ENCODE assay signal across 1 mouse cellular context in the genomic region with DNA sequence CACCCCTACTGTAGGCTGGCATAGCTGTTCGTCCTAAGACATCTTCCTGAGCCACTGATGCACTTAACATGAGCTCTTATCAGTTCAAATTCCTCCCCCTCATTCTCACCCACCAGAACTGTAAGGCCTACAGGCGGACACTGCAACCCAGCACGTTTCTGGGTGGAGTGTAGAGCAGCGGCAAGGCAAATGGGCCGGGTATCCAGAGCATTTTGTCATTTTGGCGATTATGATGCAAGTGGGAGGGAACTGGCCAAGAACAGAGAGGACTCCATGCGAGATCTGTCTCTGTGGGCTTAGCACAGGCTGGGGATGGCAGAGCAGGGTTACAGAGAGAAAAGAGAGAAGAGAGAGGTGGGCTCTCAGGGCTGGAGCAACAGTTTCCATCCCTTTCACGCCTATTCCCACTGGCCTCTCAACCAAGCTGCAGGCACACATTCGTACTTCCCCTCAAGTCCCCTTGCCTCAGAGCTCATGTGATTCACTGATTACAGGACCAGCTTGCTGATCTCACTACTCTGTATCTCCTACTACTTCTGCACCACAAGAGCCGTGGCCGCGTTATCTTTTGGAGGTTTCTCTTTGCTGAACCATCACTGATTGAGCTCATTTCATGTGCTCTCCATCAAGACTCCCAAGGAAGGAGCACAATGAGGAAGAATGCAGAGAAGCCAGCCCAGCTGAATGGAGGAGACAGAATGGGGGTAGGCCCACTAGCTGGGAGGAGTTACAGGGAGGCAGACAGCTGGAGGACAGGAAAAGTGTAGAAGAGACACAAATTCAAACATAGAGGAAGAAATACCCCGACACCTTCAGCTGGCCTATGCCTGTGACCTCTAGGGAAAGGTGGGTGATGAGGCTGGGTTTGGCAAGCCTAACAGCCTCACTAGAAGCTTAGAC.
TF ChIP-seq lines count a peak whose summit lies in the region.

No protein-coding gene starts in this region.

TF ChIP-seq in MEL, 35 proteins besides CTCF, POLR2A, EP300 and RAD21 (continued from another document):
- TF ChIP-seq MAX (IDR thresholded peaks at IDR 0.05; ENCODE audit: low read length) = peak; percentile 17; the same call in 1 of the 2 replicates
- peak; percentile 51; the same call in 1 of the 2 replicates for TF ChIP-seq USF1 (IDR thresholded peaks at IDR 0.05; ENCODE audit: low read depth, low read length)
- peak; percentile 75 for TF ChIP-seq RCOR1 (IDR thresholded peaks at IDR 0.05; ENCODE audit: low read depth, low read length)
- no peak for TF ChIP-seq POLR2AphosphoS2 (IDR thresholded peaks at IDR 0.05; ENCODE audit: low read length)
- TF ChIP-seq MEF2A (IDR thresholded peaks at IDR 0.05; ENCODE audit: extremely low read depth, insufficient replicate concordance, low read depth, low read length, poor library complexity, severe bottlenecking) = no peak
- TF ChIP-seq TCF12 (IDR thresholded peaks at IDR 0.05; ENCODE audit: low read depth, low read length) = no peak
TF ChIP-seq in MEL: peak in this region for 5.
